Mouse (Mus musculus) spleen, postnatal 4 days (tissue): ENCODE results near the gene Slc38a1.

ENCODE experiments used
- DNase-seq, 2 experiments: peaks; one replicate each; pipeline ENCODE4 v3.0.0; 2022; ENCODE audit warnings: low spot score in 2 of 2

The Slc38a1 gene

GRCm38 (mm10) chr15:96560576-96561298 is 82.0 kb downstream of the Slc38a1 start:
- DNase-seq, result no peak

GRCm38 (mm10) chr15:96551569-96552380 is 90.9 kb downstream of the Slc38a1 start:
- DNase-seq, result peak; percentile 56 to 69

DNA sequence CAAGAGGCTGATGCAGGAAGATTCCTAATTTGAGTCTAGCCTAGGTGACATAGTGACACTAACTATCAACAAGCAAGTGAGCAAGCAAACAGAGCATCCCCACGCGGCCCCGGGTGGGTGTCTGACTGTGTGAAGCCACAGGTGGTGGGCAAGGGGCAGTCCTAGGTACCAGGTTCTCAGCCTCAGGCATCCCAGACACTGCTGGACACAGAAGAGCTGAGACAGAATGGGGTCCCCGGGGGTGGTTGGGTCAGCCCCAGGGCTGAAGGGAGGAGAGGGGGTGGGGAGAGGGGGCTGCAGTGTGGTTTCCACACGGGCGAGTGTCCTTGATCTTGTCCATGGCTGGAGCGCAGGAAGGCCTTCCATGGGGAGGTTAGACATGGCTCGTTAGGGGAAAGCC is 91.6 kb downstream of the Slc38a1 start:
- DNase-seq, result no peak

DNA sequence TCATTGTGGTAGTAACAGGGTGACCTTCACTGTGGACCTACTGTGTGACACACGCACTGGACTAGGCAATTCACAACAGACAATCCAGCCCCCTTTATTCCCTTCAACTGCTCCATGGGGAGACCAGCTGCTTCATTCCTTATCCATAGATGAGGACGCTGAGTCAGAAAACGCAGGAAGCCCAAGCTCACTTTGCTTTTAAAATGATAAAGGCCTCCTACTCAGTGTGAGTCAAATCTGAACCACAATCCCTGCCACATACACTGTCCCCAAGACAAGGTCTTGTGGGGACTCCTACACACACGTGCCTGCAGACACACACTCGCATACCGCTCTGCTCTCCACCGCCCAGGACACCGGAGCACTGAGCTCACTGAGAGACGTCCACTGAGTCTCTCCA is 94.3 kb downstream of the Slc38a1 start:
- no peak for DNase-seq

- DNase-seq, result no peak
Measured at GRCm38 (mm10) chr15:96547256-96548195, 95.2 kb downstream of the Slc38a1 start.

GRCm38 (mm10) chr15:96543181-96543828 is 99.4 kb downstream of the Slc38a1 start:
- peak; percentile 44 to 74 for DNase-seq

GRCm38 (mm10) chr15:96542135-96542534 is 100.6 kb downstream of the Slc38a1 start:
- DNase-seq, result no peak

DNA sequence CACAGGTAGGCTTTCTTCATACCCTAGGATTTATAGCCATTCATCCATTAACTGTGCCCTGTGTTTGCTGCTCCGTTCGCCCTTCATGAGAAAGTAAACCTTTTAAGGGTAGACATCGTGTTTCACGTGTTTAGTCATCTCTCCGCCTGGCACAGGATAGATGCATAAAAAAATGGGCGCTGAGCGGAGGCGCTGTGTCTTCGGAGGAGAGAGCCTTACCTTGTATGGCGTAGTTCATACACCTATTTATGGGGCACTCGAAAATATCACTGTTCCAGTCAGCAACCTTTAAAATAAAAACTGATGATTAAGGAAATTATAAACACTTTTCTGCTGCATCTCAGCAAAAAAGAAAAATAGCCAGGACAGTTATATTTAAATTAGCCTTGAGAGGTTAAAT is 105.4 kb downstream of the Slc38a1 start:
- no peak for DNase-seq

- DNase-seq, result no peak
Measured at GRCm38 (mm10) chr15:96536412-96536811, 106.3 kb downstream of the Slc38a1 start.

DNA sequence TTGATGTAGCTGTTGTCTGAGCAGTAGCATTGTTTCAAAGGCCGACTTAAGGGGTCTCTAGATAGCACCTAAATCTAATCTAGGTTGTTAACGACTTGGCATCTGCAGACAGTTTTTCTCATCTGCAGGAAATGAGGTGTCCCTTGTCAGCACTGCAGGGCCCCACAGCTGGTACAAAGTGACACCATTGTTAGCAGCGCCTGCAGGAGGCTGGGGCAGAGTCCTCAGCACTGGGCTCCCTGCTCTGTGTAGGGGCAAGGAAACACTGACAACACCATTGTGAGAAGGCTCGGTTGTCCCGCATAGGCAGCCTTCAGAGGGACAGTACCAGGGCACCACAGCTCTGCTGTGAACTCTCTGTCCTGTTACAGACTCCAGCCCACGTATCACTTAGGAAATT is 115.0 kb downstream of the Slc38a1 start:
- no peak for DNase-seq

GRCm38 (mm10) chr15:96524239-96524738 is 118.4 kb downstream of the Slc38a1 start:
- no peak for DNase-seq
